Mouse (Mus musculus): ENCODE measurements around the gene Spout1. TPM values are rescaled to one million over a fixed set of nuclear protein-coding genes. Genes with fewer than 3 reads are reported as not detected.

The Spout1 gene
- polyA plus RNA-seq, 1 experiment from 2014 or later: 84.5 TPM

- 11% methylated on average over 31 of the region's 31 CpGs for WGBS
- Histone ChIP-seq H3K4me3 (replicated peaks) (peak within 1 kb of the TSS; percentile 86), H3K4me1 (replicated peaks) (peaks cover 20% of the 10 kb centered on the region), H3K36me3 (peaks cover 4% of the 10 kb centered on the region; the same call in 1 of the 2 replicates), H3K9me3 (no peaks in the 10 kb centered on the region), H3K9ac (replicated peaks) (peak within 1 kb of the TSS; percentile 90), H3K27ac (peak within 1 kb of the TSS; percentile 88), H3K4me2 (peak within 1 kb of the TSS; percentile 88), H3K27me3 (no peaks in the 10 kb centered on the region)
- peak; percentile 92 for ATAC-seq (ENCODE audit: insufficient number of reproducible peaks, insufficient read depth, low FRiP score, low TSS enrichment, low read depth)
Measured at GRCm38 (mm10) chr2:30124472-30125274, 53.6 kb downstream of the Spout1 start, which contains the start of gene Zer1. Gene Zer1, minus strand, starts transcription at chr2:30124585.

- WGBS: under 1% methylated on average over 36 of the region's 44 CpGs
- H3K4me3 ChIP-seq (replicated peaks): peak overlapping the region; percentile 86
- H3K4me1 ChIP-seq (replicated peaks): peaks cover 20% of the 10 kb centered on the region
- peak overlapping the region; percentile 88 for H3K27ac ChIP-seq
- no peaks in the 10 kb centered on the region for H3K27me3 ChIP-seq
- H3K36me3 ChIP-seq: peaks cover 8% of the 10 kb centered on the region; the same call in 1 of the 2 replicates
- ATAC-seq (ENCODE audit: insufficient number of reproducible peaks, insufficient read depth, low FRiP score, low TSS enrichment, low read depth): peak; percentile 71
- H3K4me2 ChIP-seq: peak overlapping the region; percentile 88
- H3K9me3 ChIP-seq: no peaks in the 10 kb centered on the region
- H3K9ac ChIP-seq (replicated peaks): peak overlapping the region; percentile 90
Measured at GRCm38 (mm10) chr2:30123729-30124471, 54.4 kb downstream of the Spout1 start.

Other genes with a start within 250 kb of the Spout1 start
- 72.5 and 76.2 TPM in 2 replicates for gene Gle1, start 243.0 kb downstream of the Spout1 start, polyA plus RNA-seq (2016; fragmentation: Nextera tagmentation; extraction: Ambion mirVana)
- gene Sptan1, start 212.9 kb downstream of the Spout1 start, polyA plus RNA-seq (2016; fragmentation: Nextera tagmentation; extraction: Ambion mirVana): 89.3 and 90.0 TPM in 2 replicates
- gene Wdr34, start 129.6 kb downstream of the Spout1 start, polyA plus RNA-seq (2016; fragmentation: Nextera tagmentation; extraction: Ambion mirVana): 37.7 and 43.1 TPM in 2 replicates
- 720 and 722 TPM in 2 replicates for gene Set, start 121.1 kb downstream of the Spout1 start, polyA plus RNA-seq (2016; fragmentation: Nextera tagmentation; extraction: Ambion mirVana)
- gene Pkn3, start 100.8 kb downstream of the Spout1 start, polyA plus RNA-seq (2016; fragmentation: Nextera tagmentation; extraction: Ambion mirVana): 12.3 and 14.1 TPM in 2 replicates
- 26.0 and 28.2 TPM in 2 replicates for gene Zdhhc12, start 84.8 kb downstream of the Spout1 start, polyA plus RNA-seq (2016; fragmentation: Nextera tagmentation; extraction: Ambion mirVana)
- 11.8 and 12.0 TPM in 2 replicates for gene Zer1, start 53.9 kb downstream of the Spout1 start, polyA plus RNA-seq (2016; fragmentation: Nextera tagmentation; extraction: Ambion mirVana)
- 11.3 and 13.1 TPM in 2 replicates for gene Tbc1d13, start 44.7 kb downstream of the Spout1 start, polyA plus RNA-seq (2016; fragmentation: Nextera tagmentation; extraction: Ambion mirVana)
- 17.9 and 18.4 TPM in 2 replicates for gene Endog, start 7.0 kb downstream of the Spout1 start, polyA plus RNA-seq (2016; fragmentation: Nextera tagmentation; extraction: Ambion mirVana)
- gene Kyat1, start 27.4 kb upstream of the Spout1 start, polyA plus RNA-seq (2016; fragmentation: Nextera tagmentation; extraction: Ambion mirVana): 8.2 and 8.7 TPM in 2 replicates
- gene Lrrc8a, start 59.3 kb upstream of the Spout1 start, polyA plus RNA-seq (2016; fragmentation: Nextera tagmentation; extraction: Ambion mirVana): 33.5 and 37.5 TPM in 2 replicates
- 0.40 TPM in 1 of 2 replicates, not detected in the other for gene Gm28035, start 62.1 kb upstream of the Spout1 start, polyA plus RNA-seq (2016; fragmentation: Nextera tagmentation; extraction: Ambion mirVana)
- 2.6 and 3.6 TPM in 2 replicates for gene Phyhd1, start 87.7 kb upstream of the Spout1 start, polyA plus RNA-seq (2016; fragmentation: Nextera tagmentation; extraction: Ambion mirVana)
- gene Gm28038, start 102.6 kb upstream of the Spout1 start, polyA plus RNA-seq (2016; fragmentation: Nextera tagmentation; extraction: Ambion mirVana): not detected in 2 replicates
- 27.7 and 28.7 TPM in 2 replicates for gene Dolk, start 107.9 kb upstream of the Spout1 start, polyA plus RNA-seq (2016; fragmentation: Nextera tagmentation; extraction: Ambion mirVana)
- gene Nup188, start 107.9 kb upstream of the Spout1 start, polyA plus RNA-seq (2016; fragmentation: Nextera tagmentation; extraction: Ambion mirVana): 32.0 and 41.4 TPM in 2 replicates
- 85.1 and 91.0 TPM in 2 replicates for gene Sh3glb2, start 180.9 kb upstream of the Spout1 start, polyA plus RNA-seq (2016; fragmentation: Nextera tagmentation; extraction: Ambion mirVana)
- gene Miga2, start 185.8 kb upstream of the Spout1 start, polyA plus RNA-seq (2016; fragmentation: Nextera tagmentation; extraction: Ambion mirVana): 26.9 and 30.6 TPM in 2 replicates
- gene Dolpp1, start 213.8 kb upstream of the Spout1 start, polyA plus RNA-seq (2016; fragmentation: Nextera tagmentation; extraction: Ambion mirVana): 33.2 and 39.1 TPM in 2 replicates
- 24.4 and 27.5 TPM in 2 replicates for gene Crat, start 237.4 kb upstream of the Spout1 start, polyA plus RNA-seq (2016; fragmentation: Nextera tagmentation; extraction: Ambion mirVana)
- 154 and 155 TPM in 2 replicates for gene Ptpa, start 237.6 kb upstream of the Spout1 start, polyA plus RNA-seq (2016; fragmentation: Nextera tagmentation; extraction: Ambion mirVana)